Mouse (Mus musculus) midbrain, embryonic 12.5 days (tissue): ENCODE data around the gene Itgb1bp2. TPM values are rescaled to one million over a fixed set of nuclear protein-coding genes. Genes with fewer than 3 reads are reported as not detected.

ENCODE experiments used
- ATAC-seq: fragments of 200-750 bp; cut with Nextera tagmentation; 2 replicates; pipeline ENCODE4 v1.8.0; 2017; ENCODE audit warnings: low read depth, moderate TSS enrichment, moderate library complexity; ENCODE audit not compliant: low FRiP score
- H3K27ac ChIP-seq: fragments of 300-500 bp; sonication (generic); replicated peaks from 2 replicates; pipeline ENCODE4 v1.5.1; 2016; ENCODE audit warnings: mild to moderate bottlenecking
- H3K27me3 ChIP-seq: fragments of 300-500 bp; sonication (generic); 2 replicates; pipeline ENCODE4 v1.6.1; 2016; ENCODE audit warnings: mild to moderate bottlenecking
- H3K36me3 ChIP-seq: fragments of 300-500 bp; sonication (generic); 2 replicates; pipeline ENCODE4 v1.6.1; 2016
- H3K4me1 ChIP-seq: fragments of 300-500 bp; sonication (generic); 2 replicates; pipeline ENCODE4 v1.6.1; 2016
- H3K4me2 ChIP-seq: fragments of 300-500 bp; sonication (generic); replicated peaks from 2 replicates; pipeline ENCODE4 v1.6.1; 2016; ENCODE audit warnings: mild to moderate bottlenecking, moderate library complexity
- H3K4me3 ChIP-seq: fragments of 300-500 bp; sonication (generic); 2 replicates; pipeline ENCODE4 v1.5.1; 2016; ENCODE audit warnings: mild to moderate bottlenecking
- H3K9ac ChIP-seq: fragments of 300-500 bp; sonication (generic); replicated peaks from 2 replicates; pipeline ENCODE4 v1.6.1; 2016; ENCODE audit warnings: mild to moderate bottlenecking, moderate library complexity
- H3K9me3 ChIP-seq: fragments of 300-500 bp; sonication (generic); 2 replicates; pipeline ENCODE4 v1.6.1; 2016; ENCODE audit warnings: mild to moderate bottlenecking
- WGBS: fragments of 180-500 bp; shearing (Covaris S2); methylation state at CpG from one replicate; pipeline ENCODE4 v1.1.7; 2016; 5-methylcytosine and 5-hydroxymethylcytosine counted together
- polyA plus RNA-seq: library from polyadenylated mRNA; unstranded; fragments of >200 nt; fragmentation: Nextera tagmentation; extraction: Ambion mirVana; gene quantifications from 2 replicates; pipeline ENCODE4 v1.2.1, GENCODE M21; 2016

Gene Itgb1bp2
- polyA plus RNA-seq: 2.8 and 3.4 TPM in 2 replicates

- Histone ChIP-seq H3K9me3 (no peaks in the 10 kb centered on the region), H3K4me3 (no peak within 1 kb of the TSS), H3K4me2 (no peak within 1 kb of the TSS), H3K27ac (no peak within 1 kb of the TSS), H3K27me3 (peaks cover 3% of the 10 kb centered on the region; the same call in 1 of the 2 replicates), H3K9ac (no peak within 1 kb of the TSS), H3K4me1 (no peaks in the 10 kb centered on the region), H3K36me3 (peaks cover 77% of the 10 kb centered on the region)
- no peak for ATAC-seq
- WGBS: 72% methylated on average over 4 of the region's 4 CpGs
Observed at GRCm38 (mm10) chrX:101448886-101449475, at the start of gene Itgb1bp2. Gene Itgb1bp2 (plus strand): TSS chrX:101449088.

- Histone ChIP-seq H3K36me3 (no peaks in the 10 kb centered on the region), H3K9ac (peak overlapping the region; percentile 68), H3K27me3 (peaks cover 3% of the 10 kb centered on the region; the same call in 1 of the 2 replicates), H3K27ac (peak overlapping the region; percentile 60; the same call in 1 of the 2 replicates), H3K4me1 (peaks cover 11% of the 10 kb centered on the region), H3K4me2 (peak overlapping the region; percentile 58), H3K9me3 (no peaks in the 10 kb centered on the region), H3K4me3 (peak overlapping the region; percentile 57)
- ATAC-seq: peak; percentile 38
- 24% methylated on average over 35 of the region's 36 CpGs for whole genome bisulfite sequencing
Observed at GRCm38 (mm10) chrX:101418946-101419724, 29.8 kb upstream of the Itgb1bp2 start.

- peak; percentile 96 for ATAC-seq
- no peaks in the 10 kb centered on the region for H3K9me3 ChIP-seq
- H3K9ac ChIP-seq: peak overlapping the region; percentile 68
- H3K27me3 ChIP-seq: peaks cover 3% of the 10 kb centered on the region; the same call in 1 of the 2 replicates
- WGBS: 18% methylated on average over 47 of the region's 54 CpGs
- peaks cover 11% of the 10 kb centered on the region for H3K4me1 ChIP-seq
- H3K4me2 ChIP-seq: peak overlapping the region; percentile 58
- H3K4me3 ChIP-seq: peak overlapping the region; percentile 57
- H3K27ac ChIP-seq: peak overlapping the region; percentile 60
- no peaks in the 10 kb centered on the region for H3K36me3 ChIP-seq
Observed at GRCm38 (mm10) chrX:101419725-101420699, 28.9 kb upstream of the Itgb1bp2 start.

- Histone ChIP-seq H3K4me3 (peak within 1 kb of the TSS; percentile 57), H3K36me3 (no peaks in the 10 kb centered on the region), H3K9ac (peak within 1 kb of the TSS; percentile 68), H3K9me3 (no peaks in the 10 kb centered on the region), H3K4me1 (peaks cover 11% of the 10 kb centered on the region), H3K27me3 (peaks cover 3% of the 10 kb centered on the region; the same call in 1 of the 2 replicates), H3K4me2 (peak within 1 kb of the TSS; percentile 58), H3K27ac (peak within 1 kb of the TSS; percentile 35)
- WGBS: 41% methylated on average over 4 of the region's 4 CpGs
- ATAC-seq: no peak
Observed at GRCm38 (mm10) chrX:101420700-101421095, 28.2 kb upstream of the Itgb1bp2 start, which contains the start of gene Zmym3. Gene Zmym3 (minus strand): TSS chrX:101420849.

GRCm38 (mm10) chrX:101423462-101423861 lies 25.4 kb upstream of the Itgb1bp2 start:
- no peak overlapping the region for H3K27ac ChIP-seq
- WGBS: 83% methylated on average over 2 of the region's 2 CpGs
- no peak overlapping the region for H3K4me3 ChIP-seq
- no peak overlapping the region for H3K9ac ChIP-seq
- no peaks in the 10 kb centered on the region for H3K9me3 ChIP-seq
- H3K4me1 ChIP-seq: peaks cover 4% of the 10 kb centered on the region
- no peaks in the 10 kb centered on the region for H3K36me3 ChIP-seq
- ATAC-seq: no peak
- H3K27me3 ChIP-seq: no peaks in the 10 kb centered on the region; the same call in 1 of the 2 replicates
- no peak overlapping the region for H3K4me2 ChIP-seq

- ATAC-seq: no peak
- WGBS: 3% methylated on average over 1 of the region's 1 CpGs
Observed at GRCm38 (mm10) chrX:101427774-101428173, 21.1 kb upstream of the Itgb1bp2 start.

GRCm38 (mm10) chrX:101428785-101429141 lies 20.1 kb upstream of the Itgb1bp2 start:
- H3K4me2 ChIP-seq: peak overlapping the region; percentile 46
- 0 out of 2 replicates have a peak, but pooled peaks have one; percentile 0 for ATAC-seq
- H3K4me3 ChIP-seq: peak overlapping the region; percentile 29
- H3K36me3 ChIP-seq: no peaks in the 10 kb centered on the region
- no peaks in the 10 kb centered on the region for H3K27me3 ChIP-seq
- no peaks in the 10 kb centered on the region for H3K9me3 ChIP-seq
- H3K4me1 ChIP-seq: 0 out of 2 replicates have a peak, but pooled peaks cover 7% of the 10 kb centered on the region
- WGBS: 20% methylated on average over 7 of the region's 7 CpGs
- H3K27ac ChIP-seq: peak overlapping the region; percentile 93
- no peak overlapping the region; the same call in 1 of the 2 replicates for H3K9ac ChIP-seq

More at GRCm38 (mm10) chrX:101427774-101428173, 21.1 kb upstream of the Itgb1bp2 start:
- Histone ChIP-seq H3K4me3 (no peak overlapping the region), H3K9me3 (no peaks in the 10 kb centered on the region), H3K27me3 (no peaks in the 10 kb centered on the region; the same call in 1 of the 2 replicates), H3K9ac (no peak overlapping the region), H3K27ac (no peak overlapping the region), H3K36me3 (no peaks in the 10 kb centered on the region), H3K4me1 (0 out of 2 replicates have a peak, but pooled peaks cover 7% of the 10 kb centered on the region), H3K4me2 (no peak overlapping the region)

- H3K27me3 ChIP-seq: no peaks in the 10 kb centered on the region
- 0 out of 2 replicates have a peak, but pooled peaks cover 7% of the 10 kb centered on the region for H3K4me1 ChIP-seq
- H3K27ac ChIP-seq: peak within 1 kb of the TSS; percentile 93
- peak within 1 kb of the TSS; percentile 67 for H3K4me3 ChIP-seq
- H3K36me3 ChIP-seq: no peaks in the 10 kb centered on the region
- WGBS: 25% methylated on average over 51 of the region's 51 CpGs
- H3K9ac ChIP-seq: peak within 1 kb of the TSS; percentile 74
- H3K9me3 ChIP-seq: no peaks in the 10 kb centered on the region
- peak within 1 kb of the TSS; percentile 50 for H3K4me2 ChIP-seq
- ATAC-seq: peak; percentile 96
Observed at GRCm38 (mm10) chrX:101429142-101429949, 19.5 kb upstream of the Itgb1bp2 start, which contains the start of gene Nono. Gene Nono (plus strand): TSS chrX:101429318.

- peak overlapping the region; percentile 74 for H3K9ac ChIP-seq
- 23% methylated on average over 14 of the region's 14 CpGs for WGBS
Observed at GRCm38 (mm10) chrX:101429976-101430375, 18.9 kb upstream of the Itgb1bp2 start.

GRCm38 (mm10) chrX:101451147-101451546 lies 2.3 kb downstream of the Itgb1bp2 start:
- H3K9ac ChIP-seq: no peak overlapping the region
- no peak for ATAC-seq
- H3K27me3 ChIP-seq: peaks cover 3% of the 10 kb centered on the region; the same call in 1 of the 2 replicates
- H3K4me1 ChIP-seq: no peaks in the 10 kb centered on the region
- 88% methylated on average over 1 of the region's 1 CpGs for WGBS
- H3K27ac ChIP-seq: no peak overlapping the region
- no peak overlapping the region for H3K4me3 ChIP-seq
- H3K4me2 ChIP-seq: no peak overlapping the region
- no peaks in the 10 kb centered on the region for H3K9me3 ChIP-seq
- peaks cover 56% of the 10 kb centered on the region for H3K36me3 ChIP-seq

More at GRCm38 (mm10) chrX:101429976-101430375, 18.9 kb upstream of the Itgb1bp2 start:
- no peaks in the 10 kb centered on the region for H3K9me3 ChIP-seq
- H3K27me3 ChIP-seq: no peaks in the 10 kb centered on the region
- H3K36me3 ChIP-seq: no peaks in the 10 kb centered on the region
- peak; percentile 55; the same call in 1 of the 2 replicates for ATAC-seq
- peak overlapping the region; percentile 50 for H3K4me2 ChIP-seq
- H3K4me1 ChIP-seq: 0 out of 2 replicates have a peak, but pooled peaks cover 7% of the 10 kb centered on the region
- peak overlapping the region; percentile 67 for H3K4me3 ChIP-seq
- H3K27ac ChIP-seq: peak overlapping the region; percentile 93
